Mouse (Mus musculus) cerebellum, adult 18-20 months (tissue): Measurements from ENCODE around the gene H2-Q7.
"Not testable (repeated sequence)": the region's sequence is repeated elsewhere in the genome, so short reads cannot be mapped to it uniquely, and the experiment has no call there.

Experiments used
- DNase-seq, 2 experiments: peaks; one replicate each; pipeline ENCODE4 v3.0.0; 2021

The H2-Q7 gene

DNA sequence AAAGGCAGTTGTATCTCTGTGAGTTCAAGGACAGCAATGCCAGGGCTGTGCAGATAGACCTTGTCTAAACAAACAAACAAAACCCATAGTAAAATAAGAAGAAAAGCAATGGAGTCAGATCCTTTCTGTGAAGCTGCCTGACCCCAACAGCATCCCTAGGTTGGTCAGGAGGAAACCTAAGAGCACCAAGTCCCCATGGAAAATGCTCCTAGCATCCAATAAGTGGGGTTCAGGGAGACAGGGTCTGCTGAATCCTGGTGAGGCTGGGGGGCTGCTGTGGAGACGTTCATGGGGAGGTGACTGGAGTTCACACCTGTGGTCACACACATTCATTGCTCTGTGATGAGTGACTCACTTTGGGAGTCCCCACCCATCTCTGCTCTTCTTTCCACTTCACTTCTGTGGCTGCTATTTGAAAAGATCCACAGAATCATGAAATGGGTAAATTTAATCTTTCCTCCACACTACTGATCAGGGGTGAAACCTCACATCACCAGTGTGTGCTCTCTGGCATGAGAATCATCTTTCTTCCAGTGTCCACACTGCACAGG lies 1.5 kb upstream of the H2-Q7 start:
- DNase-seq, result not testable (repeated sequence)

DNA sequence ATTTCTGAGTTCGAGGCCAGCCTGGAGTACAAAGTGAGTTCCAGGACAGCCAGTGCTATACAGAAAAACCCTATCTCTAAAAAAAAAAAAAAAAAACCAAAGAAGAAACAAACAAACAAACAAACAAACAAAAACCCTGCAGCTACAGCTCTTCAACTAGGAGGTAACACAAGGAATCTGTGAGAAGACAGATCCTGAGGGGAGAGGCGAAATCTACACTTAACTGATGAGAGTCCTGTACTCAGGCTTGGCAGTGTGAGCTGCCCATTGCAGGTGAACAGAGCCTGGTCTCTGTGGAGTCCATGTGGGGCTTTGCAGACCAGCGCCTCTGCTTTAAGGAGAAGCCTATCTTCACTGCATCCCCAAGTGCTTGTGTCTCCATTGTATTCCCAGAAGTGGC lies 560 bp upstream of the H2-Q7 start:
- not testable (repeated sequence) for DNase-seq

DNA sequence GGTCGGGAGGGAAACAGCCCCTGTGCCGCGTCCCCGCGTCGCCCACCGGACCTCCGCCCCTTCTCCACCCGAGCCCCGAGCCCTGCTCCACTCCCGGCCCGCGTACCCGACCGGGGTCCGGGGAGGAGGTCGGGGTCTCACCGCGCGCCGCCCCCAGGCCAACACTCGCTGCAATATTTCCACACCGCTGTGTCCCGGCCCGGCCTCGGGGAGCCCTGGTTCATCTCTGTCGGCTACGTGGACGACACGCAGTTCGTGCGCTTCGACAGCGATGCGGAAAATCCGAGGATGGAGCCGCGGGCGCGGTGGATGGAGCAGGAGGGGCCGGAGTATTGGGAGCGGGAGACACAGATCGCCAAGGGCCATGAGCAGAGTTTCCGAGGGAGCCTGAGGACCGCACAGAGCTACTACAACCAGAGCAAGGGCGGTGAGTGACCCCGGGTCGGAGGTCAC lies 366 bp downstream of the H2-Q7 start:
- not testable (repeated sequence) for DNase-seq

DNA sequence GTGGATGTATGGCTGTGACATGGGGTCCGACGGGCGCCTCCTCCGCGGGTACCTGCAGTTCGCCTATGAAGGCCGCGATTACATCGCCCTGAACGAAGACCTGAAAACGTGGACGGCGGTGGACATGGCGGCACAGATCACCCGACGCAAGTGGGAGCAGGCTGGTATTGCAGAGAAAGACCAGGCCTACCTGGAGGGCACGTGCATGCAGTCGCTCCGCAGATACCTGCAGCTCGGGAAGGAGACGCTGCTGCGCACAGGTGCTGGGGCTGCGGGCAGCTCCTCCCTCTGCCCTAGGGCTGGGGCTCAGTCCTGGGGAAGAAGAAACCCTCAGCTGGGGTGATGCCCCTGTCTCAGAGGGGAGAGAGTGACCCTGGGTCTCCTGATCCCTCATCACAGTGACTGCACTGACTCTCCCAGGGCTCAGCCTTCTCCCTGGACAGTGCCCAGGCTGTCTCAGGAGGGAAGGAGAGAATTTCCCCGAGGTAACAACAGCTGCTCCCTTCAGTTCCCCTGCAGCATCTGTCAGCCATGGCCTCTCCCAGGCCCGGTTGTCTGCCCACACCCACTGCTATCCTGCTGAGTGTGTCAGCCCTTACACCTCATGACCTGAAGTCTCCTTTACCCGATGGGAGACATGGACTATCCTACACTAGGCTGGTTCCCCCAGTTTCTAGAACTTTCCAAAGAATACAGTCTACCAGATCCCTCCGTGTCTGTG lies 1.1 kb downstream of the H2-Q7 start:
- not testable (repeated sequence) for DNase-seq

DNA sequence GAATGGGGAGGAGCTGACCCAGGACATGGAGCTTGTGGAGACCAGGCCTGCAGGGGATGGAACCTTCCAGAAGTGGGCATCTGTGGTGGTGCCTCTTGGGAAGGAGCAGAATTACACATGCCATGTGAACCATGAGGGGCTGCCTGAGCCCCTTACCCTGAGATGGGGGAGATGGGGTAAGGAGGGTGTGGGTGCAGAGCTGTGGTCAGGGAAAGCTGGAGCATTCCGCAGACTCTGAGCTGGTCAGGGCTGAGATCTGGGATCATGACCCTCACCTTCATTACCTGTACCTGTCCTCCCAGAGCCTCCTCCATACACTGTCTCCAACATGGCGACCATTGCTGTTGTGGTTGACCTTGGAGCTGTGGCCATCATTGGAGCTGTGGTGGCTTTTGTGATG lies 3.4 kb downstream of the H2-Q7 start:
- not testable (repeated sequence) for DNase-seq

DNA sequence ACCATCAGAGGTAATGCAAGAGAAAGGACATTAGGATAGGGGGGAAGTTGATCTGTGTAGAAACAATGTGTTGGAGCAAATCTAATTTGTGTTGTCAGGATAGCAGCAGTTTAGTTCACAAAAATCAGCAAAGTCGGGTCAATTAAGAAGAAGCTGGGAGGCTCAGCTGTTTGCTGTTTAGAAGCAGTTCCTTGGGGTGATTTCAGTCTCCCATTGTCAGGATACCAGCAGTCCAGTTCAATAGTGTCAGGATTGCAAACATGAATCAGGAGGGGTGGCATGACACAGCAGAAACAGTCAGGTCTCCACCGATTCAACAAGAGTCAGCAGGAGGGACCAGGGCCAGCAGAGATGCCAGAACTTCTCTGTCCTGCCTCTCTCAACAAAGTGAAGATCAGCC lies 5.6 kb downstream of the H2-Q7 start:
- DNase-seq, result not testable (repeated sequence)

DNA sequence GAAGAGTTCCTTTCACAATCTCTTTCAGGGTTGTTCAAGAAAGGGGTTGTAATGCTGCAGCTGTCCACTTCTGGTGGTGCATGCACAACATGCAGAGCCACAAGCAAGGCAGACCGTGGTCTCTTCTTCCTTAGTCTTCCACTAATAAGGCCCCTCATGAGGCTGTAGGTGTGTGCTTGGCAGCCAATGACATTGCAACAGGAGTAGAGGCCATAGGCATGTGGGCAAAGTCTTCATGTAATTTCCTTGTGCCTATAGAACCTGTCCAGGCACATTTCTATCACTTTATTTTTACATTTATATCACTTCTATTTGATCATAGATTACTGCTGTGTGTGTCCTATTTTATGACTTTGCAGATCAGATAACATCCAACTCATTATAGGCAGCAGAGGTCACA lies 19.3 kb downstream of the H2-Q7 start:
- DNase-seq, result not testable (repeated sequence)

DNA sequence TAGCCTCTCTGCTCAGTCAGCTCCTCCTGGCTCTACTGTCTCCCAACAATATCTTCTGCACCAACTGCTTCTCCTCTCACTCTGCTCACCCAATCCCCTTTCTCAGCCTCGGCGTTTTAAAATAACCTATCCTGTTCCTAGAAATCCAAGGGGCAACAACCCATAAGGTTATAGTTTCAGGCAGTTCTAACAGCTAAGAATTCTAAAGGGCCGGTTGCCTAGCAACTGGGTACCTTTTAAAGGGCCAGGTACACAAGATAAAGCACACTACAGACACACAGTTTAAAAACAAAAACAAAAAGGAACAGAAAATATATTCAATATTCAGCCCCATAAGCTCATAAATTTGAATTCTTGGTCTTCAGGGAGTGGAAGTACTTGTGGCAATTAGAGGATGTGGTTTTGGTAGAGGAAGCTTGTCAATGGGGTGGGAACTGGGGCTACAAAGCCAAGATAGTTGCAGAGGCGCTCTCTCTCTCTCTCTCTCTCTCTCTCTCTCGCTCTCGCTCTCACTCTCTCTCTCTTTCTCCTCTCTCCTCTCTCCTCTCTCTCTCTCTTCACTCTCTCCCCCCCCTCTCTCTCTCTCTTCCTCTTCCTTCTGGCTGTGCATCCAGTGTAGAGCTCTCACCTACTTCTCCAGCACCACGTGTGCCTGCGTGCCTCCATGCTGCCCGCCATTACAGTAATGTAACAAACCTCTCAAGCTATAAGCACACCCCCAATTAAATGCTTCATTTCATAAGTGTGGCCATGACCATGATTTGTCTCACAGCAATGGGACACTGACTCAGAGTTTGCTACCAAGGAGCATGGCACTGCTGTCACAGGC lies 21.8 kb downstream of the H2-Q7 start:
- not testable (repeated sequence) for DNase-seq

DNA sequence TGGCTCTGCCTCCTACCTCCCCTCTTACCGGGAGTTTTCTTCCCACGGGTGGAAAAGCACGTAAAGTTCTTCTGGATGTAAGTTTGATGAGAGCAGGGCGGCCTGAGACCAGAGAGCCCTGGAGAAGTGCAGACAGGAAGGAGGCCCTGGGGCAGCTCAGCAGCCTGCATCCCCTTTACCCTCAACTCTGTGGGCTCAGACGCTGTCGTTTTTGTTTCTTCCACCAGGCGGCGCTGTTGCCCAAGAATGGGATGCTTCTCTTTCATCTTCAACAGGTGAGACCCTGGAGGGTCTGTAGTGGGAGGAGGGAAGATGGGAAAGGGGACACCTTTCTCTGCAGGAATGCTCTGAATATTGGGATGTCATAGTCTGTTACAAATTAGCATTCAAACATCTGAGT lies 26.7 kb downstream of the H2-Q7 start:
- DNase-seq, result not testable (repeated sequence)

DNA sequence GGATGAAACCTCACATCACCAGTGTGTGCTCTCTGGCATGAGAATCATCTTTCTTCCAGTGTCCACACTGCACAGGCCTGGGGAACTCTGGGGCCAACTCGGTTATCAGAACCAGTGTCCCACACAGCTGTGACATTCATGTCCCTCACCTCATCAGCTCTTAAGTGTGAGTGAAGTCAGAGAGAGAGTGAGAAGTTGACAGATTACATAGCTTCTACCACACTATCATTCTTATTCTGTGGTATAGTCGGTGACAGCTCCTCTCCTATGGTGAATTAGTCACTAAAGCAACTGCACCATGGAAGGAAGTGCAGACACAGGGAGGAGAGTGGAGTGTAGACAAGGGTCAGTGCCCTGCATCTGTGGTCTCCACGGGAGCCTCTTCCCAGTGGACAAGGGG lies 30.0 kb downstream of the H2-Q7 start:
- DNase-seq, result not testable (repeated sequence)

DNA sequence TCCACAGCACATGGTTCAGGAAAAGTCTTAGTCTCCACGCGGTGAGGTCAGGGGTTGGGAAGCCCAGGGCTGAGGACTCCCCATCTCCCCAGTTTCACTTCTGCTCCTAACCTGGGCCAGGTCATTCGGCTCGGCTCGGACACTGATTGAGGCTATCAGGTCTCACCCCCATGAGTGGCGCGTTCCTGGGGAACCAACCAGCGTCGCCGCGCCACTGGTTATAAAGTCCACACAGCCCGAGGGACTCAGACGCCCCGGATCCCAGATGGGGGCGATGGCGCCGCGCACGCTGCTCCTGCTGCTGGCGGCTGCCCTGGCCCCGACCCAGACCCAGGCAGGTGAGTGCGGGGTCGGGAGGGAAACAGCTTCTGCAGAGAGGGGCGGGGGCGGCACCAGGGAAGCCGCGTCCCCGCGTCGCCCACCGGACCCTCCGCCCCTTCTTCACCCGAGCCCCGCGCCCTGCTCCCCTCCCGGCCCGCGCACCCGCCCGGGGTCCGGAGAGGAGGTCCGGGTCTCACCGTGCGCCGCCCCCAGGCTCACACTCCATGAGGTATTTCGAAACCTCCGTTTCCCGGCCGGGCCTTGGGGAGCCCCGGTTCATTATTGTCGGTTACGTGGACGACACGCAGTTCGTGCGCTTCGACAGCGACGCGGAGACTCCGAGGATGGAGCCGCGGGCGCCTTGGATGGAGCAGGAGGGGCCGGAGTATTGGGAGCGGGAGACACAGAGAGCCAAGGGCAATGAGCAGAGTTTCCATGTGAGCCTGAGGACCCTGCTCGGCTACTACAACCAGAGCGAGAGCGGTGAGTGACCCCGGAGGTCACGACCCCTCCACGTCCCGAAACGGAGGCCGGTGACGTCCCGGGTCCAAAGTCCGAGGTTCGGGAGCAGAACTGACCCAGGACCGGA lies 31.1 kb downstream of the H2-Q7 start, which contains the start of gene H2-Q10:
Gene H2-Q10, plus strand, starts transcription at position 248 of the 910 bp plus-strand sequence.
- no peak for DNase-seq

DNA sequence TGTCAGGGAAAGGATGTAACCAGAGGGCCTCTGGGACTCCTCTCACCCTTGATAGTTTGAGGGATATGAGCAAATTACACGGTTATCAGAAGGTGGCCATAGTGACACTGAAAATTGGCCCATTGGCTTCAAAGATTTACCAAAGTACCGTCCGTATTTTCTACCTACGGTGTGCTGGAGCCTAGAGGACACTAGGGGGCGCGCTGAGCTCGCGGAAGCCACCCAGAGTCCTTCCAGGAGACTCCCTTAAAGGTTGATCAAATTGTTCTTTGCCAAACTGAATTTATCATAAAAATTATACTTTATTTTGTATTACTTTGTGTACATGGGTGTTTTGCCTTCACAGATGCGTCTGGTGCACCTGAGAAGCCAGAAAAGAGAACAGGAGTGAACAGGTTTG lies 45.1 kb downstream of the H2-Q7 start:
- peak; percentile 39 to 69 for DNase-seq

DNA sequence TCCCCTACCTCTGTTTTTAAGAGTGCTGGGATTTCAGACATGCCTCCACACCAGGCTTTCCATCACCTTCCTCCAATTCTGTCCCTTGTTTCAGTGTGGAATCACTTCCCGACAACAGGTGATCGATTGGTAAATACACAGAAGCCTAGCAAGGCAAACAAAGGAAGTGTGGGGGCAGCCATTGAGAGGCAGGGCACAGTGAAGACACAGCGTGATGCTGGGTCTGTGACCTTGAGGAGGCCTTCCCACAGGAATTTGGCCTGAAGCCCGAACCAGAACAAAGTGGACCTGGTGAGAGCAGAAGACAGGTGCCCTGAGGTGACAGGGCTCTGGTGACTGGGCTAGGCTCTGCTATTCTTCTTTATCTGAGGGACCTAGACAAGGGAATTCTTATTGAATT lies 46.7 kb downstream of the H2-Q7 start:
- no peak for DNase-seq

DNA sequence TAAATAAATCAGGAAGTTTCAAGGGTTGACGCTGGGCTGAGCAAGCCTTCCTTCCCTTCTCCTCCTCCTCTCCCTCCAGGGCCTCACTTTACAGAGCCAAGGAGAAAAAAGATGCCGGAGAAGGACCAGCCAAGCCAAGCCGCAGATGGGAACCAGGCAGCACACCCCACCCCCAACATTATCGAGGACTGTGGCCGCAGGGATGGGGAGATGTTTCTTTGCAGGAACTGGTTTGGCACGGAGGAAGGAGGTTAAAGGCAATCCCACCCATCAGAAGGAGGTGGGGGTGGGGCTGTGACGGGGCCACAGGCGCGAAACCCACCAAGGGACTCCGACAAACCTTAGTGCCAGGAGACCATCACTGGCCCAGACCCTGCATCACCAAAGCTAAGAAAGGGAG lies 47.8 kb downstream of the H2-Q7 start:
- DNase-seq, result no peak

DNA sequence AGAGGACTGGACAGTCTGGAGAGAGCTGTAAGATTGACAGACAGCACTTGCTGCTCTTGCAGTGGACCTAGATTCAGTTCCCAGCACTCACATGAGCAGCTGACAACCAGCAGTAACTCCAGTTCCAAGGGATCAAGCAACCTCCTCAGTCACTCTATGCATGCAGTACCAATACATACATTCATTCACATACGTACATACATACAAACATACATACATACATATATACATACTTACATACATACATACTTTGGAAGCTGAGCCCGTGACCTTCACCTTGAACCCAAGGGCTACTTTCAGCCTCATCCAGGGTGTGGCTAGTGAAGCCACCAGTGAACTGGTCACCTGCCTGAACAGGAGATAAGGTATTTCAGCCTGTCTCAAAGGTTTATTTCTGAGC lies 49.1 kb downstream of the H2-Q7 start:
- no peak for DNase-seq

DNA sequence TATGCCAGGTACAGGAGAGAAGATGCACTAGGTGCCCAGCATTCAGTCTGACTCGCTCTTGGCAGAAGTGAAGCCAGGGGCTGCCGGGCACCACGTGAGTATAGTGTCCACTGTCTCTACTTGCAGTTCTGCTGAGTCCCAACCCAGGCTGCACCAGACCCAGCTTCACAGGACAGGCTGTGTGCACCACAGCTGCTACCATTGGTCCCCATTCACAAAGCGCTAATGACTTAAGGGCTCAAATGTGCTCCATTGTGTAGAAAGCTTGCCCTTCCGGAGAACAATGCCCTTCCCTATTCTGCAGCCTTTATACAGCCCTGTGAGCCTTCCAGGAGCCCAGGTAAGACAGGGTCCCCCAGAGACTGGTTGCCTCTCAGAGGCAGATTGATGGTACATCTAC lies 51.4 kb downstream of the H2-Q7 start:
- DNase-seq, result no peak
